Mouse (Mus musculus) large intestine, adult 2 months (tissue): ENCODE data around the gene Pabpn1l. TPM values are rescaled to one million over a fixed set of nuclear protein-coding genes. Genes with fewer than 3 reads are reported as not detected.

Source experiments
- DNase-seq: peaks from one replicate; pipeline ENCODE4 v3.0.0-alpha.2; 2012; ENCODE audit warnings: low read depth, low spot score
- WGBS: fragments of 180-500 bp; shearing (Covaris S2); methylation state at CpG from one replicate; pipeline ENCODE4 v1.1.7; 2018; 5-methylcytosine and 5-hydroxymethylcytosine counted together
- polyA plus RNA-seq: library from polyadenylated mRNA; depleted of rRNA; stranded (reverse); fragments of >200 nt; gene quantifications from 2 replicates; pipeline ENCODE4 v1.2.3, GENCODE M21; 2012; rRNA removed

Gene Pabpn1l
- polyA plus RNA-seq, result 0.07 and 0.10 TPM in 2 replicates

DNA sequence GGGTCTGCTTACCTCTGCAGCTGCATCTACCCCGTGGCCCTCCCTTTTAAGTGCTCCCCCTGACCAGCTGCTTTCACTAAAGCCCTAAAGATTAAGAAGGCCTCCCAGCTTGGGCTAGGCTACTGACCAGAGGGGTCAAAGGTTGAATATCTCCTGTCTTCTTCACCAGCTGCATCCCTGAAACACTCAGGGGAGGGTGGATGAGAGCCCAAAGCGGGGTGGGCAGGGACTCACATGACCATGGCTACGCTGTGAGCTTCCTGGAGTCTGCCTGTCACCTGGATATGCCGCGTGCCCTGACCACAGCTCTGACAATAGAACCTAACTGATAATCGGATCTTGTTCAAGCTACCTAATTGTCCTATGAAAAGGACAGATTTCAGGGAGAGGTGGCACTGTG, at the start of gene Pabpn1l:
Gene Pabpn1l, minus strand, starts transcription at position 13 of the 400 bp plus-strand sequence.
- 54% methylated on average over 6 of the region's 6 CpGs for WGBS
- no peak for DNase-seq

GRCm38 (mm10) chr8:122671894-122672293, 49.4 kb upstream of the Pabpn1l start:
- DNase-seq, result no peak
- 46% methylated on average over 6 of the region's 6 CpGs for WGBS

GRCm38 (mm10) chr8:122670718-122671117, 48.2 kb upstream of the Pabpn1l start:
- 76% methylated on average over 3 of the region's 3 CpGs for WGBS

DNA sequence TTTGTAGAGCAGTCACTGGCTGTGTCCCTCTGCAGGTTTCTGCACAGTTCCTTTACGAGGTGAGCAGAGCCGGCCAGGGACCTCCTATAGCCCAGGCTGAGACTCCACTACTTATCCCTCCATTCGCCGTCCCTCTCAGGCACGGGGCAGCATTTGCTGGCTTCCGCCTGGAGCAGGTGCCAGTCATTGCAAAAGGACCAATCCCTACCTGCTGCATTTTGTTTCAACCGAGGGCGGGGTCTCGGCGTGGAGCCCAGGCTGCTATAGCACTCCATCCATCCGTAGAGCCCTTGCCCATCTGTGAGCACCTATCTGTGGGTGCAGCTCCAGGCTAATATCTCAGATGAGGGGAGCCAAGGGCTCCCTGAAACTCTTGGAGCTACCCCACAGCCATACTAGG, 47.5 kb upstream of the Pabpn1l start:
- 29% methylated on average over 11 of the region's 11 CpGs for WGBS
- no peak for DNase-seq

More at GRCm38 (mm10) chr8:122670718-122671117, 48.2 kb upstream of the Pabpn1l start:
- no peak for DNase-seq

- DNase-seq, result no peak
- WGBS, result 59% methylated on average over 5 of the region's 5 CpGs
Measured at GRCm38 (mm10) chr8:122669370-122669769, 46.8 kb upstream of the Pabpn1l start.

GRCm38 (mm10) chr8:122667854-122668253, 45.3 kb upstream of the Pabpn1l start:
- 73% methylated on average over 11 of the region's 11 CpGs for WGBS
- DNase-seq, result no peak

GRCm38 (mm10) chr8:122666827-122667226, 44.3 kb upstream of the Pabpn1l start:
- no peak for DNase-seq
- 60% methylated on average over 12 of the region's 12 CpGs for WGBS

GRCm38 (mm10) chr8:122666338-122666764, 43.8 kb upstream of the Pabpn1l start:
- DNase-seq, result no peak
- 34% methylated on average over 9 of the region's 9 CpGs for WGBS

DNA sequence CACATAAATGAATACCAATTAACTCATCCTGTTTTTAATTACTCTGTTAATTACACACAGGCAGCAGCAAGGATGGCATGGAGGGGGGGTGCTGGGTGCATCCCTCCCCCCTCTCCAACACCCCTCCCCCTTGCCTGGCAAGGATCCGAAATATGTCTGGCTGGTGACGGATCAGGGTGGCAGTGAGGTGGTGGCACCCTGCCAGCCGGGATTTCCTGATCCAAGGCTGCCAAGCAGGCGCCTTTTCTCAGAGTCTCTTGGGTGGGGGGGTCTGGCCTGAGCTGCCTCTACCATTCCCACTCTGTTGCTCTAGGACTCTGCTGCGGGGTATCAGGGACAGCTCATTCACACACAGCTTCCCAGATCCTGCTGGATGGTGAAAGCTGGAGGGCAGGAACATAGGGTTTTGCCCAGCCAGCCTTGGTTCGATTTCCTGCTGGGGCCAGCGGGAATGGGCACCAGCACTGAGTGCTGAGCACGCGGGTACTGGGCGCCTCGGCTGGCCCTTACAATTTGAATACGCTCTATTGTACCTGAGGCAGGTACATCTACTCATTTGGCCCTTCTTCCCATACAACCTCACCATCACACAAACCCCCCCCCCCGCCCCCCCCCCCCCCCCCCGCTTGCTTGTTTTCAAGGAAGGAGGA, 43.3 kb upstream of the Pabpn1l start:
- 34% methylated on average over 14 of the region's 14 CpGs for WGBS
- DNase-seq, result no peak

GRCm38 (mm10) chr8:122665221-122665620, 42.7 kb upstream of the Pabpn1l start:
- WGBS, result 46% methylated on average over 8 of the region's 8 CpGs
- no peak for DNase-seq

- WGBS, result 57% methylated on average over 5 of the region's 5 CpGs
- no peak for DNase-seq
Measured at GRCm38 (mm10) chr8:122663670-122664069, 41.1 kb upstream of the Pabpn1l start.

- 53% methylated on average over 3 of the region's 3 CpGs for WGBS
- no peak for DNase-seq
Measured at GRCm38 (mm10) chr8:122663106-122663505, 40.6 kb upstream of the Pabpn1l start.

DNA sequence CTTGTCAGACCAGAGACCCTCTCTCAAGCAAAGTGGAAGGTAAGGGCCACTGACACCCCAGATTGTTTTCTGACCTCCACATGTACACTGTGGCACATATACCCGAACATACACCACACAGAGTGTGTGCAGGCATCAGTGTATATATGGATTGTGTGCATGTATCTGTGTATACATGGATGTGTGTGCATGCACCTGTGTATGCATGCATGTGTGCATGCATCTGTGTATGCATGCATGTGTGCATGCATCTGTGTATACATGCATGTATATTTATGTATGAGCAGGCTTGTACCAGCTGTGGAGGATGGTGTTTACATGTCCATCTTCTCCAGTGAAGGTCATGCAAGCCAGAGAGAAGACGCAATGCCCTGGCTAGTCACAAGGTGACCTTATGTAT, 39.4 kb upstream of the Pabpn1l start:
- DNase-seq, result no peak
- WGBS, result 82% methylated on average over 2 of the region's 2 CpGs

DNA sequence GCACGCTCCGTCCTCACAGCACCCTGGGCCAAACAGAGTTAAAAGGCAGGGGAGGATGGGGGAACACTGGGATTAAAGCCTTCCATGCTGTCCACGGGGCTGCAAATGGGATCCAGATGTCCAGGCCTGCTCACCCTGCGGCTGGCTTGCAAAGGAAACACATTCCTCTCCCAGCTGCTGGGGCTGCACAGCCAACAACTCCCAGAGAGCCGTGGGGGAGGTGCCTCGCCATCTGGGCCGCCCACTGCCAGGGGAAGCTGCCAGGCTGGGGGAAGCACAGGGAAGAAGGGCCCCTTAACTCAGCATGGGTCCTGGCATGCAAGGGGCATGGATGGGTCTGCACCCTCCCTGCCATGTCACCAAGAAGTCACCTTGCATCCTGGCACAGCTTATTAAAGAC, 38.6 kb upstream of the Pabpn1l start:
- no peak for DNase-seq
- WGBS, result 39% methylated on average over 7 of the region's 7 CpGs

- DNase-seq, result no peak
- WGBS, result 67% methylated on average over 2 of the region's 2 CpGs
Measured at GRCm38 (mm10) chr8:122660022-122660421, 37.5 kb upstream of the Pabpn1l start.

- no peak for DNase-seq
- WGBS, result 71% methylated on average over 9 of the region's 9 CpGs
Measured at GRCm38 (mm10) chr8:122658807-122659160, 36.2 kb upstream of the Pabpn1l start.

- 71% methylated on average over 10 of the region's 10 CpGs for WGBS
Measured at GRCm38 (mm10) chr8:122658149-122658806, 35.7 kb upstream of the Pabpn1l start.

GRCm38 (mm10) chr8:122656056-122656999, 33.8 kb upstream of the Pabpn1l start:
- WGBS, result 58% methylated on average over 13 of the region's 13 CpGs
- DNase-seq, result no peak

More at GRCm38 (mm10) chr8:122658149-122658806, 35.7 kb upstream of the Pabpn1l start:
- DNase-seq, result no peak

DNA sequence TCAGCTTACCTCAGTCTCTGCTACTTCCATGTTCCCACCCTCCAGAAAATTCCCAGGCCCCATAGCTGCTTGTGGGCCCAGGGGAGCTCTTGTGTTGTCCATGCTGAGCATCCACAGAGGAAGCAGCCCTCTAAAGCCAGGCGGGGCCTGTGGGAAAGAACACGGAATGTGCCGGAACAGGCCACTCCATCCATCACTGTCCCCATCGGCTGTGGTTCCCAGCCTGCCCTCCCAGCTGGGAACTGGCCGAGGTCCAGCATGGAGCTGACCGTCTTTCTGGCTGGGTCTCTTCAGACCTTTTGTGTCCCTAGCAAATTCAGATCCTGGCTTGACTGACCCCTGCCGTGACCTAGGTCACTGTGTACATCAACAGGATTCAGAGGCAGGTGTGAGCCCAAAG, 32.2 kb upstream of the Pabpn1l start:
- 62% methylated on average over 7 of the region's 7 CpGs for WGBS
- DNase-seq, result no peak

DNA sequence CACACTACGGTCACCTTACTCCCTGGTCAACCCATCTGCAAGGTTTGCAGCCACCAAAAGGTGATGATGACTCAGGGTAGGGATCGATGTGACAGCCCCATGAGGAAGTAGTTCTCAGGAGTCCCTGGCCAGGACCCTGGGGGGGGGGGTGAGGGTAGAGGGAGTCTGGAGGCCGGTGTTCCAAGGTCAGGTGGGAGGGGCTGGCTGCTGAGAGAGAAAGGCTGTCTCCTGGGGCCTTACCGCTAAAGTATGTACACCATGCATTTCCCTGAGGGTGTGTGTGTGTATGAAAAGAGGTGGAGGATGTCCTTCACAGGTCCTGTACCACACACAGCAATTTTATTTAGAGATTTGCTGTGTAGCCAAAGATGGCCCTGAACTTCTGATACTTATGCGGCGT, 30.1 kb upstream of the Pabpn1l start:
- WGBS, result 38% methylated on average over 6 of the region's 6 CpGs
- no peak for DNase-seq
